Mouse (Mus musculus) MEL (cell line): ENCODE data around the gene Spg11. TPM values are rescaled to one million over a fixed set of nuclear protein-coding genes. Genes with fewer than 3 reads are reported as not detected.

Source experiments
- DNase-seq: peaks from one replicate; pipeline ENCODE4 v3.0.0; 2011; ENCODE audit warnings: low read depth, low spot score
- H3K27ac ChIP-seq: 2 replicates; pipeline ENCODE4 v1.5.1; 2012; ENCODE audit warnings: low read depth, mild to moderate bottlenecking, control low read depth, low read length, moderate library complexity; ENCODE audit not compliant: control insufficient read depth
- H3K27me3 ChIP-seq, 2 experiments: fragments of 150-350 bp in 1 of 2; sonication (generic) in 1 of 2; 2 replicates each; pipeline ENCODE4 v1.6.1; 2012; ENCODE audit warnings: low read length in 2 of 2, mild to moderate bottlenecking in 2 of 2, improper control_type of control experiment in 1 of 2, moderate library complexity in 1 of 2; ENCODE audit not compliant: insufficient read depth in 2 of 2, control insufficient read depth in 1 of 2
- H3K36me3 ChIP-seq, 2 experiments: 2 replicates each; pipeline ENCODE4 v1.6.1; 2012 to 2014; ENCODE audit warnings: low read length in 2 of 2, improper control_type of control experiment in 1 of 2, inconsistent platforms in 1 of 2, mild to moderate bottlenecking in 1 of 2; ENCODE audit not compliant: insufficient read depth in 2 of 2, control insufficient read depth in 1 of 2
- H3K4me1 ChIP-seq, 2 experiments: fragments of 150-350 bp in 1 of 2; sonication (generic) in 1 of 2; 2 replicates each; pipeline ENCODE4 v1.6.1; 2012; ENCODE audit warnings: low read length in 2 of 2, improper control_type of control experiment in 1 of 2, mild to moderate bottlenecking in 1 of 2; ENCODE audit not compliant: insufficient read depth in 2 of 2, control insufficient read depth in 1 of 2
- H3K4me3 ChIP-seq, 2 experiments: fragments of 150-350 bp in 1 of 2; sonication (generic) in 1 of 2; 2 replicates each; pipeline ENCODE4 v1.5.1; 2012; ENCODE audit warnings: low read depth in 2 of 2, low read length in 2 of 2, mild to moderate bottlenecking in 2 of 2, moderate library complexity in 2 of 2, control low read depth in 1 of 2, improper control_type of control experiment in 1 of 2; ENCODE audit not compliant: control insufficient read depth in 1 of 2, insufficient read depth in 1 of 2
- H3K79me2 ChIP-seq: 2 replicates; pipeline ENCODE4 v1.6.1; 2012; ENCODE audit warnings: mild to moderate bottlenecking, low read length, moderate library complexity; ENCODE audit not compliant: control insufficient read depth, poor library complexity, insufficient read depth
- H3K9ac ChIP-seq: 2 replicates; pipeline ENCODE4 v1.6.1; 2012; ENCODE audit warnings: low read depth, mild to moderate bottlenecking, control low read depth, low read length, moderate library complexity; ENCODE audit not compliant: control insufficient read depth, poor library complexity, severe bottlenecking
- H3K9me3 ChIP-seq: fragments of 150-350 bp; sonication (generic); replicated peaks from 2 replicates; pipeline ENCODE4 v1.6.1; 2012; ENCODE audit warnings: mild to moderate bottlenecking, low read length, improper control_type of control experiment, moderate library complexity; ENCODE audit not compliant: insufficient read depth
- BHLHE40 ChIP-seq: IDR thresholded peaks from 2 replicates; pipeline ENCODE4 v1.6.1; 2012; ENCODE audit warnings: low read depth, mild to moderate bottlenecking, inconsistent platforms, low read length, improper control_type of control experiment, borderline replicate concordance
- CTCF ChIP-seq, 3 experiments: IDR thresholded peaks in 2 of 3; conservative IDR thresholded peaks in 1 of 3; 2 replicates each; pipeline ENCODE4 v1.5.1; 2011 to 2012; ENCODE audit warnings: low read length in 3 of 3, low read depth in 2 of 3, mild to moderate bottlenecking in 2 of 3, improper control_type of control experiment in 1 of 3, inconsistent platforms in 1 of 3, mixed read lengths in 1 of 3, moderate library complexity in 1 of 3; ENCODE audit not compliant: control insufficient read depth in 1 of 3, insufficient read depth in 1 of 3, poor library complexity in 1 of 3, severe bottlenecking in 1 of 3
- E2F4 ChIP-seq: IDR thresholded peaks from 2 replicates; pipeline ENCODE4 v1.6.1; 2011; ENCODE audit warnings: low read depth, low read length, improper control_type of control experiment, borderline replicate concordance
- EP300 ChIP-seq, 2 experiments: IDR thresholded peaks; 2 replicates each; pipeline ENCODE4 v1.6.1; 2011; ENCODE audit warnings: improper control_type of control experiment in 2 of 2, low read length in 2 of 2, low read depth in 1 of 2, mild to moderate bottlenecking in 1 of 2
- HCFC1 ChIP-seq: IDR thresholded peaks from 2 replicates; pipeline ENCODE4 v1.6.1; 2012; ENCODE audit warnings: low read depth, mild to moderate bottlenecking, inconsistent platforms, low read length, improper control_type of control experiment, moderate library complexity
- MEF2A ChIP-seq: IDR thresholded peaks from 2 replicates; pipeline ENCODE4 v1.6.1; 2014; ENCODE audit warnings: low read depth, mild to moderate bottlenecking, inconsistent platforms, low read length, improper control_type of control experiment; ENCODE audit not compliant: poor library complexity, insufficient replicate concordance, severe bottlenecking; ENCODE audit errors: extremely low read depth
- MXI1 ChIP-seq: IDR thresholded peaks from 2 replicates; pipeline ENCODE4 v1.6.1; 2011; ENCODE audit warnings: mild to moderate bottlenecking, low read depth, low read length, improper control_type of control experiment
- MYB ChIP-seq: IDR thresholded peaks from 2 replicates; pipeline ENCODE4 v1.6.1; 2011; ENCODE audit warnings: mild to moderate bottlenecking, low read depth, low read length, improper control_type of control experiment
- MYC ChIP-seq: IDR thresholded peaks from 2 replicates; pipeline ENCODE4 v1.6.1; 2011; ENCODE audit warnings: low read depth, mild to moderate bottlenecking, low read length, improper control_type of control experiment, moderate library complexity
- NELFE ChIP-seq: IDR thresholded peaks from 2 replicates; pipeline ENCODE4 v1.6.1; 2011; ENCODE audit warnings: low read depth, low read length, improper control_type of control experiment
- NRF1 ChIP-seq: IDR thresholded peaks from 2 replicates; pipeline ENCODE4 v1.6.1; 2014; ENCODE audit warnings: low read depth, mild to moderate bottlenecking, inconsistent platforms, low read length, improper control_type of control experiment, moderate library complexity; ENCODE audit not compliant: poor library complexity, insufficient read depth, severe bottlenecking
- POLR2AphosphoS2 ChIP-seq: IDR thresholded peaks from 2 replicates; pipeline ENCODE4 v1.6.1; 2011; ENCODE audit warnings: low read length, improper control_type of control experiment
- POLR2AphosphoS5 ChIP-seq: IDR thresholded peaks from 2 replicates; pipeline ENCODE4 v1.6.1; 2012; ENCODE audit warnings: low read depth, borderline replicate concordance, mild to moderate bottlenecking, inconsistent platforms, low read length, moderate library complexity, mixed read lengths
- RAD21 ChIP-seq: IDR thresholded peaks from 2 replicates; pipeline ENCODE4 v1.6.1; 2011; ENCODE audit warnings: mild to moderate bottlenecking, low read depth, low read length, improper control_type of control experiment
- RCOR1 ChIP-seq: IDR thresholded peaks from 2 replicates; pipeline ENCODE4 v1.6.1; 2012; ENCODE audit warnings: low read depth, mild to moderate bottlenecking, inconsistent platforms, low read length, improper control_type of control experiment
- SIN3A ChIP-seq: IDR thresholded peaks from 2 replicates; pipeline ENCODE4 v1.6.1; 2012; ENCODE audit warnings: low read length, improper control_type of control experiment, inconsistent platforms
- SMC3 ChIP-seq: IDR thresholded peaks from 2 replicates; pipeline ENCODE4 v1.6.1; 2011; ENCODE audit warnings: low read depth, low read length, improper control_type of control experiment
- TAL1 ChIP-seq: IDR thresholded peaks from 2 replicates; pipeline ENCODE4 v1.6.1; 2012; ENCODE audit warnings: mild to moderate bottlenecking, inconsistent platforms, low read length, moderate library complexity, mixed read lengths
- UBTF ChIP-seq: IDR thresholded peaks from 2 replicates; pipeline ENCODE4 v1.6.1; 2012; ENCODE audit warnings: low read depth, mild to moderate bottlenecking, inconsistent platforms, low read length, improper control_type of control experiment, moderate library complexity, borderline replicate concordance; ENCODE audit not compliant: insufficient read depth
- USF1 ChIP-seq: IDR thresholded peaks from 2 replicates; pipeline ENCODE4 v1.6.1; 2014; ENCODE audit warnings: low read depth, mild to moderate bottlenecking, inconsistent platforms, low read length, improper control_type of control experiment, moderate library complexity
- ZC3H11A ChIP-seq: IDR thresholded peaks from 2 replicates; pipeline ENCODE4 v1.6.1; 2012; ENCODE audit warnings: low read depth, mild to moderate bottlenecking, inconsistent platforms, low read length, improper control_type of control experiment
- ZMIZ1 ChIP-seq: IDR thresholded peaks from 2 replicates; pipeline ENCODE4 v1.6.1; 2012; ENCODE audit warnings: low read depth, mild to moderate bottlenecking, inconsistent platforms, low read length, improper control_type of control experiment, moderate library complexity
- ZNF384 ChIP-seq: IDR thresholded peaks from 2 replicates; pipeline ENCODE4 v1.6.1; 2012; ENCODE audit warnings: low read depth, mild to moderate bottlenecking, inconsistent platforms, low read length, improper control_type of control experiment
- polyA plus RNA-seq, 2 experiments: library from polyadenylated mRNA; stranded (reverse) in 1 of 2; unstranded in 1 of 2; fragments of >175 nt in 1 of 2; fragments of >200 nt in 1 of 2; gene quantifications; 2 replicates each; pipeline versions ENCODE4 v1.2.1 to v1.2.4; 2012; ENCODE audit warnings: low replicate concordance in 2 of 2, low read depth in 1 of 2; ENCODE audit not compliant: insufficient read length in 2 of 2, insufficient read depth in 1 of 2, missing spikeins in 1 of 2
- total RNA-seq: library from RNA; depleted of rRNA; stranded (reverse); fragments of 300-350 nt; gene quantifications from 2 replicates; pipeline ENCODE4 v1.2.3, GENCODE M21; 2012

The Spg11 gene
- total and polyA plus RNA-seq, 3 experiments, result 5.9 to 6.9 TPM; not detected in 1

DNA sequence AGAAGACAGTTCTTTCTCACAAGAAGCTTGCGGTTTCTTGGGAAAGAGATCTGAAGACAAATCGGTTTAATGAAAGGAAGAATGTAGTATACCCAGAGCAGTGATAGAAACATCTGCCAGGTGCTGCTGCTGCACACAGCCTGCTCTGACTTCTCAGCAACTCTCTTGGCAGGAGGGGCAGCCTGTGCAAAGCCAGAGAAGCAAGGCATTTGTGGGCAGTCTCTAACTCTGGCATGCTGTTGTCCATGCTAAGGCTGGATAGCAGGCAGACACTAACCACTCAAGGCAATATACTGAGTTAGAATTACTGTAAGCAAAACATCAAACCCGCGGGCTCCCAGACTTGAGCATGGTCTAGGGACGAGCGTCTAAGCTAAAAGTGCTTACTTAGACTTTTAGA lies 41.5 kb upstream of the Spg11 start:
- H3K27ac ChIP-seq, result no peak overlapping the region
- TF ChIP-seq TAL1 (no peak), E2F4 (no peak), EP300 (IDR thresholded peaks at IDR 0.05; ENCODE audit: low read depth in 1 of 2, low read length in 2 of 2) (no peak), UBTF (no peak), ZC3H11A (no peak), RCOR1 (no peak), BHLHE40 (no peak)
- H3K27me3 ChIP-seq, result no peaks in the 10 kb centered on the region
- H3K79me2 ChIP-seq, result no peaks in the 10 kb centered on the region
- H3K9ac ChIP-seq, result no peak overlapping the region
- DNase-seq, result no peak
- no peaks in the 10 kb centered on the region; a peak in 1 of 4 replicates for H3K4me1 ChIP-seq
- peaks cover 0 to 3% of the 10 kb centered on the region in 2 experiments; a peak in 2 of 4 replicates for H3K36me3 ChIP-seq
- H3K9me3 ChIP-seq, result no peaks in the 10 kb centered on the region
- no peak overlapping the region for H3K4me3 ChIP-seq

- Histone ChIP-seq H3K27ac (no peak overlapping the region), H3K27me3 (no peaks in the 10 kb centered on the region), H3K4me1 (peaks cover 2 to 4% of the 10 kb centered on the region in 2 experiments; a peak in 3 of 4 replicates), H3K9ac (no peak overlapping the region), H3K79me2 (no peaks in the 10 kb centered on the region), H3K9me3 (no peaks in the 10 kb centered on the region), H3K4me3 (no peak overlapping the region), H3K36me3 (peaks cover 0 to 6% of the 10 kb centered on the region in 2 experiments; a peak in 3 of 4 replicates)
- DNase-seq, result no peak
- no peak for TF ChIP-seq ZNF384
- TF ChIP-seq EP300 (IDR thresholded peaks at IDR 0.05; ENCODE audit: low read depth in 1 of 2, low read length in 2 of 2), result no peak
- no peak for TF ChIP-seq UBTF
- TF ChIP-seq POLR2AphosphoS2, result no peak
- no peak for TF ChIP-seq MXI1
- TF ChIP-seq RAD21, result no peak
- TF ChIP-seq MYC, result no peak
- TF ChIP-seq MEF2A, result no peak
- TF ChIP-seq MYB, result no peak
- no peak for TF ChIP-seq USF1
- no peak for TF ChIP-seq ZMIZ1
- TF ChIP-seq NRF1, result no peak
- TF ChIP-seq NELFE, result no peak
- no peak for TF ChIP-seq BHLHE40
- TF ChIP-seq CTCF (IDR thresholded peaks at IDR 0.05 in 2 of 3, conservative IDR thresholded peaks at IDR 0.05 in 1 of 3; ENCODE audit: control insufficient read depth in 1 of 3, insufficient read depth in 1 of 3, low read depth in 2 of 3, low read length in 3 of 3, poor library complexity in 1 of 3, severe bottlenecking in 1 of 3), result no peak
- no peak for TF ChIP-seq POLR2AphosphoS5
- no peak for TF ChIP-seq SMC3
- no peak for TF ChIP-seq SIN3A
- TF ChIP-seq HCFC1, result no peak
- TF ChIP-seq E2F4, result no peak
- TF ChIP-seq, all 39 proteins: peak for 0
Observed at GRCm38 (mm10) chr2:122158362-122158802, 40.2 kb upstream of the Spg11 start.
